Mouse (Mus musculus): ENCODE data around the gene Apobr. TPM values are rescaled to one million over a fixed set of nuclear protein-coding genes. Genes with fewer than 3 reads are reported as not detected.

Gene Apobr
- total and polyA plus RNA-seq, 3 experiments = 0.23 to 5.4 TPM; not detected in 1

DNA sequence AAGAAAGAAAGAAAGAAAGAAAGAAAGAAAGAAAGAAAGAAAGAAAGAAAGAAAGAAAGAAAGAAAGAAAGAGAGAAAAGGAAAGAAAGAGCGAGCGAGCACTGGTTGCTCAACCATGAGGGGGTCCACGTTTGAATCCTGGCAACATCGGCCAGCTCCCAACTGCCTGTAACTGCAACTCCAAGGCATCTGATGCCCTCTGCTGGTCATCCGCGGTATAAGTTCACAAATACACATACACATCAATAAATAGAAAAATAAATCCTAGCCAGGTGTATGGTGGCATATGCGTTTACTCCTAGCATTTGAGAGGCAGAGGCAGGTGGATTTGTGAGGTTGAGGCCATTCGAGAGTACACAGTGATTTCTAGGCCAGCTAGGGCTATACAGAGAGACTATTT lies 7.8 kb upstream of the Apobr start:
- peaks cover under 1 to 7% of the 10 kb centered on the region in 2 experiments; a peak in 3 of 4 replicates for H3K36me3 ChIP-seq (ENCODE audit: control insufficient read depth in 1 of 2, insufficient read depth in 2 of 2, low read length in 2 of 2)
- H3K9ac ChIP-seq (ENCODE audit: control insufficient read depth, low read depth, low read length, poor library complexity, severe bottlenecking) = no peak overlapping the region
- H3K27ac ChIP-seq (ENCODE audit: control insufficient read depth, low read depth, low read length) = no peak overlapping the region
- H3K4me3 ChIP-seq (ENCODE audit: control insufficient read depth in 1 of 2, insufficient read depth in 1 of 2, low read depth in 2 of 2, low read length in 2 of 2) = no peak overlapping the region
- H3K79me2 ChIP-seq (ENCODE audit: control insufficient read depth, insufficient read depth, low read length, poor library complexity) = no peaks in the 10 kb centered on the region
- H3K9me3 ChIP-seq (replicated peaks; ENCODE audit: insufficient read depth, low read length) = no peaks in the 10 kb centered on the region
- H3K4me1 ChIP-seq (ENCODE audit: control insufficient read depth in 1 of 2, insufficient read depth in 2 of 2, low read length in 2 of 2) = peaks cover 3 to 7% of the 10 kb centered on the region in 2 experiments
- peak; percentile 87 for DNase-seq (ENCODE audit: low read depth, low spot score)
- no peaks in the 10 kb centered on the region for H3K27me3 ChIP-seq (ENCODE audit: control insufficient read depth in 1 of 2, insufficient read depth in 2 of 2, low read length in 2 of 2)
- TF ChIP-seq MEF2A (IDR thresholded peaks at IDR 0.05; ENCODE audit: extremely low read depth, insufficient replicate concordance, low read depth, low read length, poor library complexity, severe bottlenecking) (no peak), UBTF (IDR thresholded peaks at IDR 0.05; ENCODE audit: borderline replicate concordance, insufficient read depth, low read depth, low read length) (no peak), SIN3A (IDR thresholded peaks at IDR 0.05; ENCODE audit: low read length) (0 out of 2 replicates have a peak, but pooled peaks have one; percentile 46), JUND (IDR thresholded peaks at IDR 0.05; ENCODE audit: low read depth, low read length) (no peak), CTCF (IDR thresholded peaks at IDR 0.05 in 2 of 3, conservative IDR thresholded peaks at IDR 0.05 in 1 of 3; ENCODE audit: control insufficient read depth in 1 of 3, insufficient read depth in 1 of 3, low read depth in 2 of 3, low read length in 3 of 3, poor library complexity in 1 of 3, severe bottlenecking in 1 of 3) (peak; percentile 80 to 89 (median 83)), CHD1 (IDR thresholded peaks at IDR 0.05; ENCODE audit: low read depth, low read length) (no peak), MAX (IDR thresholded peaks at IDR 0.05; ENCODE audit: low read length) (no peak), MYC (IDR thresholded peaks at IDR 0.05; ENCODE audit: low read depth, low read length) (0 out of 2 replicates have a peak, but pooled peaks have one; percentile 40), POLR2A (IDR thresholded peaks at IDR 0.05; ENCODE audit: control insufficient read depth in 1 of 2, insufficient read depth in 1 of 2, low read depth in 1 of 2, low read length in 2 of 2, poor library complexity in 1 of 2) (no peak), ZMIZ1 (IDR thresholded peaks at IDR 0.05; ENCODE audit: low read depth, low read length) (no peak), TCF12 (IDR thresholded peaks at IDR 0.05; ENCODE audit: low read depth, low read length) (no peak), EP300 (IDR thresholded peaks at IDR 0.05; ENCODE audit: low read depth in 1 of 2, low read length in 2 of 2) (no peak), HCFC1 (IDR thresholded peaks at IDR 0.05; ENCODE audit: low read depth, low read length) (0 out of 2 replicates have a peak, but pooled peaks have one; percentile 22), BHLHE40 (IDR thresholded peaks at IDR 0.05; ENCODE audit: borderline replicate concordance, low read depth, low read length) (peak; percentile 29; the same call in 1 of the 2 replicates), ELF1 (IDR thresholded peaks at IDR 0.05; ENCODE audit: low read depth, low read length) (no peak), NELFE (IDR thresholded peaks at IDR 0.05; ENCODE audit: low read depth, low read length) (no peak), USF2 (IDR thresholded peaks at IDR 0.05; ENCODE audit: borderline replicate concordance in 1 of 2, insufficient read depth in 1 of 2, low read depth in 1 of 2, low read length in 2 of 2) (no peak), ZC3H11A (IDR thresholded peaks at IDR 0.05; ENCODE audit: low read depth, low read length) (peak; percentile 71), MYB (IDR thresholded peaks at IDR 0.05; ENCODE audit: low read depth, low read length) (no peak), NRF1 (IDR thresholded peaks at IDR 0.05; ENCODE audit: insufficient read depth, low read depth, low read length, poor library complexity, severe bottlenecking) (no peak), POLR2AphosphoS5 (IDR thresholded peaks at IDR 0.05; ENCODE audit: borderline replicate concordance, low read depth, low read length) (no peak), RCOR1 (IDR thresholded peaks at IDR 0.05; ENCODE audit: low read depth, low read length) (no peak), USF1 (IDR thresholded peaks at IDR 0.05; ENCODE audit: low read depth, low read length) (no peak), MAFK (IDR thresholded peaks at IDR 0.05; ENCODE audit: borderline replicate concordance, low read depth, low read length) (no peak), TBP (IDR thresholded peaks at IDR 0.05; ENCODE audit: low read depth, low read length) (no peak), RAD21 (IDR thresholded peaks at IDR 0.05; ENCODE audit: low read depth, low read length) (peak; percentile 78), CHD2 (IDR thresholded peaks at IDR 0.05; ENCODE audit: low read length) (no peak), KAT2A (conservative IDR thresholded peaks at IDR 0.05; ENCODE audit: low read depth, low read length) (no peak), MXI1 (IDR thresholded peaks at IDR 0.05; ENCODE audit: low read depth, low read length) (no peak), GATA1 (IDR thresholded peaks at IDR 0.05; ENCODE audit: low read depth, low read length) (no peak), MAZ (IDR thresholded peaks at IDR 0.05; ENCODE audit: low read depth, low read length) (0 out of 2 replicates have a peak, but pooled peaks have one; percentile 22), SMC3 (IDR thresholded peaks at IDR 0.05; ENCODE audit: low read depth, low read length) (peak; percentile 86), GABPA (IDR thresholded peaks at IDR 0.05; ENCODE audit: low read depth, low read length) (no peak), ETS1 (IDR thresholded peaks at IDR 0.05; ENCODE audit: low read depth, low read length) (no peak), E2F4 (IDR thresholded peaks at IDR 0.05; ENCODE audit: borderline replicate concordance, low read depth, low read length) (no peak), TAL1 (IDR thresholded peaks at IDR 0.05; ENCODE audit: low read length) (no peak), ZNF384 (IDR thresholded peaks at IDR 0.05; ENCODE audit: low read depth, low read length) (no peak), POLR2AphosphoS2 (IDR thresholded peaks at IDR 0.05; ENCODE audit: low read length) (no peak)
